Mouse (Mus musculus) Patski (cell line): ENCODE measurements around the gene F830045P16Rik. TPM values are rescaled to one million over a fixed set of nuclear protein-coding genes. Genes with fewer than 3 reads are reported as not detected.

Source experiments
- ATAC-seq: fragments of 100-300 bp; one replicate; pipeline ENCODE4 v1.8.0; 2021
- CTCF ChIA-PET: fragments of 350-600 bp; sonication (Branson Sonifier 250); formaldehyde crosslinking; loops from one replicate; lab custom pipeline; 2022; ENCODE audit warnings: inconsistent platforms; lab: Charles Lee
- POLR2A ChIA-PET: fragments of 350-600 bp; sonication (Branson Sonifier 250); formaldehyde crosslinking; loops from one replicate; lab custom pipeline; 2022; ENCODE audit warnings: antibody characterized with exemption, inconsistent platforms; lab: Charles Lee
- DNase-seq: peaks from one replicate; pipeline ENCODE4 v3.0.0-alpha.2; 2011; ENCODE audit warnings: low read depth, low spot score
- H3K27me3 ChIP-seq: fragments of 371-371 bp; one replicate; pipeline ENCODE4 v1.5.1; 2021
- CTCF ChIP-seq: fragments of 100-300 bp; IDR thresholded peaks from one replicate; pipeline ENCODE4 v1.5.1; 2021
- in situ Hi-C: fragments of 300-500 bp; cut with MboI; formaldehyde crosslinking; loops from 3 replicates; pipeline ENCODE4 v1.11.1; 2018; ENCODE audit warnings: low pct_unique_long_range_greater_than_20kb, mixed read lengths
- polyA plus RNA-seq: library from polyadenylated mRNA; unstranded; gene quantifications from one replicate; pipeline ENCODE4 v1.2.3, GENCODE M21; 2021

Gene F830045P16Rik
- polyA plus RNA-seq, 1 experiment from 2014 or later = not detected

- CTCF ChIA-PET = no interaction called here
Measured at GRCm38 (mm10) chr2:129414593-129414992, 121.8 kb downstream of the F830045P16Rik start.

GRCm38 (mm10) chr2:129413488-129413887, 122.9 kb downstream of the F830045P16Rik start:
- TF ChIP-seq CTCF = no peak
- H3K27me3 ChIP-seq = peaks cover 14% of the 10 kb centered on the region
- in situ Hi-C loops = no loop called here
- ChIA-PET CTCF (no interaction called here), POLR2A (no interaction called here)
- DNase-seq = no peak
- no peak for ATAC-seq

More at GRCm38 (mm10) chr2:129414593-129414992, 121.8 kb downstream of the F830045P16Rik start:
- POLR2A ChIA-PET = no interaction called here
- in situ Hi-C loops = no loop called here
- DNase-seq (no peak), ATAC-seq (no peak)
- no peak for TF ChIP-seq CTCF
- H3K27me3 ChIP-seq = peaks cover 22% of the 10 kb centered on the region

GRCm38 (mm10) chr2:129411651-129412050, 124.8 kb downstream of the F830045P16Rik start:
- no peak for ATAC-seq
- no peak for TF ChIP-seq CTCF
- H3K27me3 ChIP-seq = peaks cover 5% of the 10 kb centered on the region
- ChIA-PET POLR2A (interaction anchor here (0.5 kb wide), 1 partner anchor 474 kb away, joined by 3 read pairs; no protein-coding TSS in a partner anchor), CTCF (no interaction called here)
- in situ Hi-C loops = no loop called here
- no peak for DNase-seq

- ATAC-seq (no peak), DNase-seq (no peak)
- no peaks in the 10 kb centered on the region for H3K27me3 ChIP-seq
- TF ChIP-seq CTCF = no peak
- POLR2A ChIA-PET = no interaction called here
- in situ Hi-C loops = no loop called here
- CTCF ChIA-PET = no interaction called here
Measured at GRCm38 (mm10) chr2:129410344-129410743, 126.1 kb downstream of the F830045P16Rik start.

GRCm38 (mm10) chr2:129408476-129408875, 127.9 kb downstream of the F830045P16Rik start:
- peak; percentile 91 for TF ChIP-seq CTCF
- ATAC-seq = no peak
- no peaks in the 10 kb centered on the region for H3K27me3 ChIP-seq
- POLR2A ChIA-PET = no interaction called here
- in situ Hi-C loops = loop anchor here (5.0 to 10.0 kb wide), 2 partner anchors 94 to 231 kb away; no protein-coding TSS in a partner anchor
- CTCF ChIA-PET = interaction anchor here (0.8 to 4.8 kb wide), 7 partner anchors 9 to 233 kb away, joined by 3 to 29 read pairs (median 4); no protein-coding TSS in a partner anchor
- no peak for DNase-seq

Other genes with a start within 250 kb of the F830045P16Rik start
- 27.6 TPM for gene Ckap2l, start 239.4 kb downstream of the F830045P16Rik start, polyA plus RNA-seq
- gene Il1a, start 226.6 kb downstream of the F830045P16Rik start, polyA plus RNA-seq = 0.14 TPM
- gene Il1b, start 165.5 kb downstream of the F830045P16Rik start, polyA plus RNA-seq = not detected
- 110 TPM for gene Sirpa, start 56.2 kb upstream of the F830045P16Rik start, polyA plus RNA-seq
- not detected for gene Pdyn, start 163.2 kb upstream of the F830045P16Rik start, polyA plus RNA-seq